Mouse (Mus musculus): ENCODE results near the gene Btk. TPM values are rescaled to one million over a fixed set of nuclear protein-coding genes. Genes with fewer than 3 reads are reported as not detected.
A peak's percentile ranks its signal among the peaks of the same experiment; 100 is the strongest.

The Btk gene
- polyA plus RNA-seq, 1 experiment from 2014 or later: 0.84 TPM

DNA sequence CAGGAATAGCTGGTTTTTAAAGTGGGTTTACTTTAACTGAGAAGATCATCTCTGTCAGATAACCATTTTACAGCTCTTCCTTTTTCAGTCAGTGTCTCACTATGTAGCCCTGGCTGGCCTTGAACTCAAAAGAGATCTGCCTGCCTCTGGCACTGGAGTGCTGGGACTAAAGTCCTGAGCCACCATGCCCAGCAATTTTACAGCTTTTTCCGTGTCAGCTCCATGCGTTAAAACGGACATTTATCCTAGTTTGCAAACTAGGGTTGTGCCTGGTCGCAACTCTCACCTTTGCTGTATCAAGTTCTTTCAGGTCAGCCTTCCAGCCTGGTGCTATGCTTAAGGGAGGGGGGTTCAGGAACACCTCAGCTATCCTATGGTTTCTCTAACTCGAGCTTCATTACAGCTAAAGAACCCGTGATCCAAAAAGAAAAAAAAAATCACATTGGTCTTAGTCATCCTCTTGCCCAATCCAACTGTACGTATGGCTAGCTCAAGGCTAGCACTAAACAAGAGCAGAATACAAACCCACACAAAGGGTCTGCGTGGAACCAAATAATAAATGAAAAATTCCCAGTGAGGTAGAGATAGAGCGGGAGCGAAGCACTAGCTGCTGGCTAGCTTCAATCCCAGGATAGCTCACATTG lies 16.7 kb upstream of the Btk start:
- Histone ChIP-seq H3K4me1 (ENCODE audit: insufficient read depth) (0 out of 2 replicates have a peak, but pooled peaks cover 2% of the 10 kb centered on the region), H3K27me3 (ENCODE audit: insufficient read depth, low read length) (no peaks in the 10 kb centered on the region), H3K9ac (peak overlapping the region; percentile 47), H3K27ac (ENCODE audit: low read depth) (peak overlapping the region; percentile 63), H3K9me3 (ENCODE audit: low read depth, low read length) (no peaks in the 10 kb centered on the region), H3K4me2 (peak overlapping the region; percentile 65), H3K4me3 (ENCODE audit: low read depth, low read length) (peak overlapping the region; percentile 53), H3K36me3 (ENCODE audit: insufficient read depth) (peaks cover 7% of the 10 kb centered on the region; the same call in 1 of the 2 replicates)
- 20% methylated on average over 10 of the region's 10 CpGs for WGBS
- DNase-seq: no peak
- peak; percentile 3; the same call in 1 of the 2 replicates for ATAC-seq (ENCODE audit: insufficient read depth)
- TF ChIP-seq CTCF (IDR thresholded peaks at IDR 0.05; ENCODE audit: low read depth): no peak

DNA sequence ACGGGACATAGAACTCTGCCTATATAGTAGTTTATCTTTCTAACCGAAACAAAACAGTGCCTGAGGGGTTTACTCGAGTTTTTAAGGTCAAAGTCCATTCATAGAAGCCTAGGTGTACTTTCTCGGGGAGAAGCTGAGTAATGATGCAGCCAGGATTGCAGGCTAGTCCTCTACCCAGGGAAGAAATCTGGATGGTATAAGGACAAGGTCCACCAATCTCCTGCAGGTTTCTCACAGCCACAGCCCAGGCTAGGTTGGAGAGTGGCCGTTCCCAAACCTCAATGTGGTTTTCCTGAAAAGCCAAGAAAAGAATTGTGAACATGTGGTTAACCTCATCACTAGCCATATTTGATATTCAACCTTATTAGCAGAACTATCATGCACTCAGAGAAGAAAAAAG lies 6.5 kb upstream of the Btk start:
- H3K4me3 ChIP-seq (ENCODE audit: low read depth, low read length): no peak overlapping the region
- H3K9ac ChIP-seq: no peak overlapping the region
- WGBS: 44% methylated on average over 5 of the region's 5 CpGs
- H3K36me3 ChIP-seq (ENCODE audit: insufficient read depth): peaks cover 21% of the 10 kb centered on the region
- DNase-seq: no peak
- no peaks in the 10 kb centered on the region for H3K27me3 ChIP-seq (ENCODE audit: insufficient read depth, low read length)
- H3K9me3 ChIP-seq (ENCODE audit: low read depth, low read length): no peaks in the 10 kb centered on the region
- no peak overlapping the region for H3K27ac ChIP-seq (ENCODE audit: low read depth)
- no peaks in the 10 kb centered on the region for H3K4me1 ChIP-seq (ENCODE audit: insufficient read depth)
- no peak for TF ChIP-seq CTCF (IDR thresholded peaks at IDR 0.05; ENCODE audit: low read depth)
- no peak overlapping the region for H3K4me2 ChIP-seq
- ATAC-seq (ENCODE audit: insufficient read depth): no peak

DNA sequence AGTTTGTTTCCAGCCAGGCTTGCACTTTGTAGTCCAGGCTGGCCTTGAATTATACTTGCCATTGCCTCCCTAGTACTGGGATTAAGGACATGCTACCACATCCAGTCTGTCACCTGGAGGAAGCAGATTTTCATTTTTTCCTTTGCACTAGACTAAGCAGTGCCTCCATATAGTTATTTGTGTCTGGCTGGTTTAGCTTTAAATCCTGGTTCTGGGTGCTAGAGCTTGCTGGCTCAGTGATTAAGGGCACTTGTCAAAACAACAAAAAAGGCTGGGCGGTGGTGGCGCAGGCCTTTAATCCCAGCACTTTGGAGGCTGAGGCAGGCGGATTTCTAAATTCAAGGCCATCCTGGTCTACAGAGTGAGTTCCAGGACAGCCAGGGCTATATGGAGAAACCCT lies 5.6 kb upstream of the Btk start:
- no peak for ATAC-seq (ENCODE audit: insufficient read depth)
- TF ChIP-seq CTCF (IDR thresholded peaks at IDR 0.05; ENCODE audit: low read depth): no peak

DNA sequence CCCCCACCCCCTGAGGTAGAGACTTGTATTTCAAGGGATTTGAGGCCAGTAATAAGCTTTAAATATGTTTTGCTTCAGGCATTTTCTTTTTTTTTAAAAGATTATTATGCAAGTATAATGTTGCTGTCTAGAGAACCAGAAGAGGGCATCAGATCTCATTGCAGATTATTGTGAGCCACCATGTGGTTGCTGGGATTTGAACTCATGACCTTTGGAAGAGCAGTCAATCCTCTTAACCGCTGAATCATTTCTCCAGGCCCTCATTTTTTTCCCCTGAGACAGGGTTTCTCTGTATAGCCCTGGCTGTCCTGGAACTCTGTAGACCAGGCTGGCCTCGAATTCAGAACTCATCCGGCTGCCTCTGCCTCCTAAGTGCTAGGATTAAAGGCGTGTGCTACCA lies 4.9 kb upstream of the Btk start:
- WGBS: 76% methylated on average over 4 of the region's 4 CpGs
- peaks cover 21% of the 10 kb centered on the region for H3K36me3 ChIP-seq (ENCODE audit: insufficient read depth)
- H3K9me3 ChIP-seq (ENCODE audit: low read depth, low read length): no peaks in the 10 kb centered on the region
- no peak overlapping the region for H3K27ac ChIP-seq (ENCODE audit: low read depth)
- DNase-seq: no peak
- no peak overlapping the region for H3K4me2 ChIP-seq
- no peak for TF ChIP-seq CTCF (IDR thresholded peaks at IDR 0.05; ENCODE audit: low read depth)
- no peaks in the 10 kb centered on the region for H3K27me3 ChIP-seq (ENCODE audit: insufficient read depth, low read length)
- H3K4me3 ChIP-seq (ENCODE audit: low read depth, low read length): no peak overlapping the region
- no peaks in the 10 kb centered on the region for H3K4me1 ChIP-seq (ENCODE audit: insufficient read depth)
- no peak overlapping the region for H3K9ac ChIP-seq
- no peak for ATAC-seq (ENCODE audit: insufficient read depth)

More for the DNA sequence above, 5.6 kb upstream of the Btk start:
- WGBS: 88% methylated on average over 3 of the region's 3 CpGs
- no peak for DNase-seq
- Histone ChIP-seq H3K9me3 (ENCODE audit: low read depth, low read length) (no peaks in the 10 kb centered on the region), H3K9ac (no peak overlapping the region), H3K4me3 (ENCODE audit: low read depth, low read length) (no peak overlapping the region), H3K4me2 (no peak overlapping the region), H3K27me3 (ENCODE audit: insufficient read depth, low read length) (no peaks in the 10 kb centered on the region), H3K36me3 (ENCODE audit: insufficient read depth) (peaks cover 21% of the 10 kb centered on the region), H3K4me1 (ENCODE audit: insufficient read depth) (no peaks in the 10 kb centered on the region), H3K27ac (ENCODE audit: low read depth) (no peak overlapping the region)

DNA sequence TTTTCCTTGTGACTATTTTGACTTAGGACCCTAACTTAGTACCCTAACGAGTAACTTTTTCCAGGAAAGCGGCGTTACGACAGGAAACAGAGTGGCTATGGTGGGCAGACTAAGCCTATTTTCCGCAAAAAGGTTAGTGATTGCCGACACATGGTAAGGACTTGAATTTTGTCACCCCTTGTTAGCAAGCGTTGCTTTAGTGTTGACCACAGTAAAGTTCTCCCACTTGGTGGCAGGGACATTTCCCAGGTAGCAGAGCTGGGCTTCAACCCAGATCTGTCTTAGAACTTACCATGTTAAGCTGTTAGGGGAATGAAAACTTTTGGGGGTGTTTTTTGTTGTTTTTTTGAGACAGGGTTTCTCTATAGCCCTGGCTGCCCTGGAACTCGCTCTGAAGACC lies 3.1 kb upstream of the Btk start:
- Histone ChIP-seq H3K9me3 (ENCODE audit: low read depth, low read length) (no peaks in the 10 kb centered on the region), H3K27ac (ENCODE audit: low read depth) (peak overlapping the region; percentile 94; the same call in 1 of the 2 replicates), H3K27me3 (ENCODE audit: insufficient read depth, low read length) (no peaks in the 10 kb centered on the region), H3K9ac (peak overlapping the region; percentile 75), H3K4me3 (ENCODE audit: low read depth, low read length) (peak overlapping the region; percentile 54), H3K4me2 (peak overlapping the region; percentile 69), H3K4me1 (ENCODE audit: insufficient read depth) (no peaks in the 10 kb centered on the region), H3K36me3 (ENCODE audit: insufficient read depth) (peaks cover 21% of the 10 kb centered on the region)
- ATAC-seq (ENCODE audit: insufficient read depth) (no peak), DNase-seq (no peak)
- 21% methylated on average over 8 of the region's 8 CpGs for WGBS
- TF ChIP-seq CTCF (IDR thresholded peaks at IDR 0.05; ENCODE audit: low read depth): no peak

DNA sequence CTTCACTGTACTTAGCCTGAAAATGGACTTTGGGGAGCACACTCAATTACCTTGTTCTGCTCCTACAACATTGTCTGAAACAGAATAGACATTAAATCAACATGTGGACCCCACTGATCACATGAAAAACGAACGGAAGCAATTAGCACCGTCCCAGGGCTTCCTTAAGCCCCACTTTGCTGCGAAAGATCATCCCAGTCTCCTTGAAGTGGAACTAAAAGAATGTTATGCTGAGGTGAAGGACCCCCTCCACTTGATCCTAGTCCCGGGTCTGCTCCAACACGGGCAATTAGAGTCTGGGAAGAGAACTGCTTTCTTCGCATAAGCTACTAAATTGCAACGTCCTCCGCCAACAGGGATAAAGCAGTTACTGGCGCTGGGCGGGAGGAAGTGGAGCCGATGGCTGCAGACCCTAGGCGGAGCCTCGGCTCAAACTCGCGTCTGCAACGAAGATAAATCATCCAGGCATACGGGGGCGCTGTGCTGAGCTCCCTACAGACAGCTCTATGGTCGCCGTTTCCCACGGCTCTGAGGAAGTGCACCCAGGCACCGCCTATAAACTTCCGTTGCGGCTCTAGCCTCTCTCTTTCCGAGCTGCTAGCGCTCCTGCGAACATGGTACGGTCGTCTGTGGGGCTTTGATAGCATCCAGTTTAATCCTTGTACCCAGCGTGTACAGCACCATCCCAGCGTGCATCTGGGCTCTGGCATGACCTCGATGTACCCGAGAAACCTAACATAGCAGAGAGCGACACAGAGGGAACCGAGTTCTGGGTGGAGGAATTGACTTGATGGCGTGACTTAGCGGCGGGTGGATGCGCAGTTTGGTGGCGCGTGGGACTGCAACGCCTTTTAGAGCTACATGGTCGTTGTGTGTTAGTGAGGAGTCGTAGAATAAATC lies 2.0 kb upstream of the Btk start, which contains the start of gene Rpl36a:
TSS of gene Rpl36a (plus strand) at position 552 of the 900 bp plus-strand sequence.
- TF ChIP-seq CTCF (IDR thresholded peaks at IDR 0.05; ENCODE audit: low read depth): peak; percentile 67
- peaks cover 21% of the 10 kb centered on the region for H3K36me3 ChIP-seq (ENCODE audit: insufficient read depth)
- H3K4me3 ChIP-seq (ENCODE audit: low read depth, low read length): peak within 1 kb of the TSS; percentile 54
- no peaks in the 10 kb centered on the region for H3K9me3 ChIP-seq (ENCODE audit: low read depth, low read length)
- DNase-seq (peak; percentile 96), ATAC-seq (ENCODE audit: insufficient read depth) (peak; percentile 98)
- peak within 1 kb of the TSS; percentile 94 for H3K27ac ChIP-seq (ENCODE audit: low read depth)
- 10% methylated on average over 45 of the region's 45 CpGs for WGBS
- no peaks in the 10 kb centered on the region for H3K4me1 ChIP-seq (ENCODE audit: insufficient read depth)
- no peaks in the 10 kb centered on the region for H3K27me3 ChIP-seq (ENCODE audit: insufficient read depth, low read length)
- H3K9ac ChIP-seq: peak within 1 kb of the TSS; percentile 75
- H3K4me2 ChIP-seq: peak within 1 kb of the TSS; percentile 69

DNA sequence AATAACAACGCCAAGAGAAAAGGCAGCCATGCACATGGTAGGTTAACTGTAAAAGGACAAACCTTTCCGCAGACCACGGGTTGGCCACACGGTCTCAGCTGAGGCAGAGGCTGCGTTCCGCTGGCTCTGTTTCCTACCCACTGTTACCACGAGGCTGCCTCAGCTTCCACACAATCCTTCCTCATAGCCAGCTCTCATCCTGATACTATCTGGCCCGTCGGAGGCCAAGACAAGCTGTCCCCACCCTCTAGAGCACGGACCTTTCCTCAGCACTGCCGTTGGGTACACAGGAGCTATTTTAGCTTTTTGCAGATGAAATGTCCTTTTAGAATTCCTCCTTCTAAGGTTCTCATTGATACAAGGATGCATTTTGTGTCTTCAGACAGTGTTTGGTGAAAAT lies 1.1 kb downstream of the Btk start:
- no peak overlapping the region for H3K4me3 ChIP-seq (ENCODE audit: low read depth, low read length)
- no peak overlapping the region for H3K9ac ChIP-seq
- no peak overlapping the region for H3K4me2 ChIP-seq
- H3K27me3 ChIP-seq (ENCODE audit: insufficient read depth, low read length): no peaks in the 10 kb centered on the region
- ATAC-seq (ENCODE audit: insufficient read depth) (no peak), DNase-seq (no peak)
- TF ChIP-seq CTCF (IDR thresholded peaks at IDR 0.05; ENCODE audit: low read depth): no peak
- WGBS: 81% methylated on average over 11 of the region's 11 CpGs
- H3K27ac ChIP-seq (ENCODE audit: low read depth): no peak overlapping the region
- H3K36me3 ChIP-seq (ENCODE audit: insufficient read depth): no peaks in the 10 kb centered on the region
- H3K4me1 ChIP-seq (ENCODE audit: insufficient read depth): no peaks in the 10 kb centered on the region
- no peaks in the 10 kb centered on the region for H3K9me3 ChIP-seq (ENCODE audit: low read depth, low read length)
